Mouse (Mus musculus) brain, adult 10 weeks (tissue): ENCODE measurements around the gene Pdcd11. TPM values are rescaled to one million over a fixed set of nuclear protein-coding genes. Genes with fewer than 3 reads are reported as not detected.

ENCODE experiments used
- polyA plus RNA-seq: library from polyadenylated mRNA; stranded (reverse); fragments of 350-450 nt; fragmentation: Illumina TruSeq; extraction: RNeasy Lipid Tissue Mini Kit (QIAGEN cat#74804); gene quantifications from one replicate; pipeline ENCODE4 v1.2.3, GENCODE M21; 2015; ENCODE audit warnings: low read depth, low replicate concordance

Gene Pdcd11
- polyA plus RNA-seq, result 8.5 TPM

GRCm38 (mm10) chr19:47090550-47091156 lies at the start of gene Pdcd11, which contains the start of gene Usmg5:
Pdcd11 (plus strand) TSS chr19:47090768.
Usmg5 (minus strand) TSS chr19:47090647.

GRCm38 (mm10) chr19:47050271-47051032 lies 40.1 kb upstream of the Pdcd11 start, which contains the start of gene Pcgf6:
Pcgf6 (minus strand) TSS chr19:47050906.

GRCm38 (mm10) chr19:47067096-47067882 lies 23.3 kb upstream of the Pdcd11 start, which contains the start of gene Taf5:
Taf5 (plus strand) TSS chr19:47067746.

DNA sequence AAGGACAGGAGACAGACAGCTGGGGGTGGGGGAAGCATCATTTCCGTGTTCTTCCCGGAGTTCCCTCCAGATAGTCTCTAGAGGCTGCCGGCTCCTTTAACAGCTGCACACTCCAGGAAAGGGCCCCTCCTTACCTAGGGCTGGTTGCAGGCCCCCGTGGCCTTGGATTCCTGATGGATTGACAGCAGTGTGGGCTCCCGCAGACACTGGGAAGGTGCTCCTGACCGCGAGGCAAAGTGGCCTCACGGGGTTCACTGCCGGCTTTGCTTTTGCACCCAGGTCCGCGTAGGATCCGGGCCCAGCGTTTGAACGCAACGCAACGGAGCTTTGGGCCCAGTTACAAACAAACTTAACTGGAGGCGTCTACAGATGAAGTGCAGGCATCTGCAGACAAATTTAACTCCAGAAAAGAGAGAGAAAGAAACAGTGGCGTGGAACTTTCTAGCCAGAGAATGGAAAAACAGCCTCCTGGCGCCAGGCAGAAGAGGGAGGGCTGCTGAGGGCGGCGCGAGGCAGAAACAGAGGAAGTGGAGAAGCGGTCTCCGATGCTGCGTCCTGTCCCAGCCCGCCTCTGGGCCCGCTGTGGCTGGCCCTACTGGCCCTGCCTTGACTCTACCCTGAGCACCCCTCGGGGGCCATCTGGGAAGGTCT lies 47.3 kb downstream of the Pdcd11 start, which contains the start of gene Calhm2:
Gene Calhm2, minus strand, starts transcription at position 524 of the 651 bp plus-strand sequence.

DNA sequence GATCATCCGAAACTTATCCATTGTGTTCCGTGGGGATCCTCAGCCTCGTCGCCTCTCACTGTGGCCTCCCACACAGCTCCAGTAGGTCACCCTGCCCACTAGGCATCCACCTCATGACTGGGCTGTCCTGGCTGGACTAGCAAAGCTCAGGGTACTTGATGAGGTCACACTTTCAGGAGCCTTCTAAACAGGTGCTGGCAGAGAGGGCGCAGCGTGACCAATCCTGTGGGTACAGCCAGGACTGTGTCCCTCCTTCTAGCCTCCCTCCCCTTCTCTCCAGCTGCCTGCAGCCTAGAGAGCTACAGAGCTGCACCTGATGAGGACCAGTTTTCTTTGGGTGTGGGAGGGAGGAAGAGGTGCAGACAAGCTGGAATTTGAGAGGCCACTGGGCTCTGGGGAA lies 53.6 kb downstream of the Pdcd11 start, which contains the start of gene Calhm1:
Gene Calhm1, minus strand, starts transcription at position 101 of the 400 bp plus-strand sequence.

GRCm38 (mm10) chr19:47157664-47158063 lies 67.1 kb downstream of the Pdcd11 start, which contains the start of gene Calhm3:
Calhm3 (minus strand) TSS chr19:47157764.

DNA sequence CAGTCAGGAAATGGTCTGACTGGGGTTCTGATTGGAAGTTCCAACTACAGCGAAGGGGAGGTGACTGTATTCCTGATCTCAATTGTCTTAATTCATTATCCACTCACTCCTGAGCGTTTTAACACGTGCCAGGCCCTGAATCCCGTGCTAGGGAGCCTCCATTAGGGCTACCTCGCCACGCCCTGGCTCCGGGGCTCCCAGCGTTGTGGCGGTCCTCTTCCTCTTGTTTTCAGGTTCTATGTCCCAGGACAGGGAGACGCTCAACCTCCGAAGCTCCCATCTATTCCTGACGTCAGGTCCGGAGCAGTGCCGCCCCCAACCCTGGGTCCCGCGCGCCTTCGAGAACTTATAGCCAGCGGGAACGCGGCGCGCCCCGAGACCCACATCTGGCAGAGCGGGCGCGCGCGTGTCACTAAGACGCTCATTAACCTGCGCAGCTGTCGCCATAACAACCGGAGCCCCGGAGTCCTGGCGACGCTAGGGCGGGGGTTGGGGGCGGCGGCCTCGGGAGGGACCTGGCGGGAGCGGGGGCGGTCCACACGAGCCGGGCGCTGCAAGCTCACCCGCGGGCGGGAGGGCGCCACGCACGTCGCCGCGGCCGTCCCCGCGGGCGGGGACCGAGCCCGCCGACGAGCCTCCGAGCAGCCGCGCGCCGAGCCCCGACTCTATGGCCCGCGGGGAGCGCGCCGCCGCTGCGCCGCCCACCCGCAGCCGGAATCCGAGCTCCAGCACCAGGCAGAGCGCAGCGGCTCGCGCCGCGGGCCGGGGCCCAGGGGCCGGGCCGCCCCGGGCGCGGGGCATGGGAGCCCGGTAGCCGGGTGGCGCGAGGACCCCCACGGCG lies 88.1 kb downstream of the Pdcd11 start, which contains the start of gene Neurl1a:
Gene Neurl1a, plus strand, starts transcription at position 390 of the 841 bp plus-strand sequence.

Other genes with a start within 250 kb of the Pdcd11 start
- gene Ina, start 76.1 kb upstream of the Pdcd11 start, polyA plus RNA-seq, result 143 TPM
- gene Nt5c2, start 75.6 kb upstream of the Pdcd11 start, polyA plus RNA-seq, result 56.7 TPM
- gene Pcgf6, start 39.9 kb upstream of the Pdcd11 start, polyA plus RNA-seq, result 18.7 TPM
- 4.7 TPM for gene Taf5, start 23.0 kb upstream of the Pdcd11 start, polyA plus RNA-seq
- gene Usmg5, start 121 bp upstream of the Pdcd11 start, polyA plus RNA-seq, result 1,882 TPM
- gene Calhm2, start 47.5 kb downstream of the Pdcd11 start, polyA plus RNA-seq, result 3.9 TPM
- not detected for gene Calhm1, start 53.5 kb downstream of the Pdcd11 start, polyA plus RNA-seq
- not detected for gene Calhm3, start 67.0 kb downstream of the Pdcd11 start, polyA plus RNA-seq
- gene Neurl1a, start 88.1 kb downstream of the Pdcd11 start, polyA plus RNA-seq, result 106 TPM